Mouse (Mus musculus): Measurements from ENCODE around the gene Hcls1.

Gene Hcls1

DNA sequence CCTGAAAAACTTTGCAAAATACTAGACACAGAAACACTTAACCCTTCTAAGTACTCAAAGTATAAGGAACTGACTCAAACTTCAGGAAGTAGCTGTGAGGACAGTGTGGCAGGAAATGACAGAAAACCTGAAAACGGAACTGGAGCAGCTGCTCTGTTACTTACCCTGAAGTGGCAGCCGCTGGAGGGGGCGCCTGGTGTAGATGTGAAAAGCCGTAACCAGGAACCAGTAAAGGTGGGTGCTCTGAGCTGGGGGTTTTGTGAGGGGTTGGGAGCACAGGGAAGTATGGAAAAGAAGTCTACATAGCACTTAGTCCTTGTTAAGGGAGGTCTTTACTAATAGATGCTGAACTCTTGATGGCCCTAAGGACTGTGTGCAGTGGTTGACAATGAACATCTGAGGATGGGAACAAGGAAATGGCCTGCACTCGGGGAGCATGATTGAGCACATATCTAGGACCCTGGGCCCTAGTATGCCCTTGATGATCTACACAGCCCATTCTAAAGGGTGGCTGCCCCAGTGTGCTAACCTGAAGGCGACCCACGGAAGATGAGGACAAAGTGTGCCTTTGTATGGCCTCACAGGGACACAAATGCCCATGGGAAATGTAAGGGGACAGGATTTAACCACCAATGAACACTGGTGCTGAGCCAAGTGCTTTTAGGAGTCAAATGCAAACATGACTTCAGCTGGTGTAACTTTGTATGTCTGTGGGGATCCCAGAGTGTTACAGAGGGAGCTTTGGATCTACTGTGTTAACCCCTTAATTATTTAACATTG lies at the start of gene Hcls1:
Gene Hcls1 (plus strand): TSS at position 143 of the 780 bp plus-strand sequence.
- peak; percentile 64 for DNase-seq (ENCODE audit: low spot score)

DNA sequence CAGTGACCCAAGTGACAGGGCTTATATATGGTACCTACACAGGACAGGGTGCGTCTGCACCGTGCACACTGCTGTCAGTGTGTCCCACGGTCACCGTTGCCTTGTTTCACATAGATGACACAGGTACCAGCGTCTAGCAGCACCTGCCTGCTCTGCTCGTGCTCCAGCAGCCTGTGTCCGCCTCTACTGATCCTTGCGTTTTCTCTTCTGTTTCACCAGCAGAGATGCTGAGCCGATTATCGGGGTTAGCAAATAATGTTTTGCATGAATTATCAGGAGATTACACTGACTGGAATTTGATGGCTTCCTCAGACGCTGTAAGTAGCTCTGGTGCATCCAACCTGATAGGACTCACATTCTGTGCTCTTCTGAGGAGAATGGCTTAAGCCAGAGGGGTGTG lies 48.9 kb upstream of the Hcls1 start:
- no peak for DNase-seq (ENCODE audit: low spot score)

DNA sequence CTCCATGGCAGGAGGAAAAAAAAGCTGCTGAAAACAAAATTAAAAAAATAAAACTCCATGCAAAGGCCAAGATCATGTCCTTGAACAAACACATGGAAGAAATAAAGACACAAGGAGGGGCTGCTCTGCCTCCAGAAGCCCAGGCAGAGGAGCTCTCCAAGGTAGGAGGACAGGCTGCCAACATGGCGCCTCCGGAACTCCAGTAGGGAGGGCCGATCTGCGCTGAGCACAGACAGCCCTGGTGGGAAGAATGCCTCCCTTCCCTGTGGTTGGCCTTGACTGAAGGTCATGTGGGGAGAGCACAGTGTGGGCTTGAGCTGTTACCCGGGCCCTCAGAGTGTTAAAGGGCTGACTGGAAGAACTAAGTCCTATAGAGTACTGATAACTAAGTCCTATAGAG lies 47.2 kb upstream of the Hcls1 start:
- DNase-seq (ENCODE audit: low spot score): no peak

DNA sequence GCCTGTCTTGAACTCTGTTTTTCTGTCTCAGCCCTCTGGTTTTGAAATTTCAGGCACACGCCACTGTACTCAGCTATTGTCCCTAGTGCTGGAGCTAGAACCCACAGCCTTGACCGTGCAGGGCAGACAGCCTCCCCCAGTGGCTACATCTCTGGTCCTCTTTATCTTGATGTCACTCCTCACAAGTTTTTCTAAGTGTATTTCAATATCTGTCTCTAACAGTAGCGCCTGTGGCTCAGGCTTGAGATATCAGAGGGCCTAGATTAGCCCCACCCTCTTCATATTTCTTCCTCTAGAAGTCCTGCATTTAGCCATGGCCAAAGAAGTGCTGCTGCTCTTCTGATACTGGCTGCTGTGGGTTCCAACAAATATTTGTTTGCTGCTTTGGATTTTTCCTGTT lies 44.2 kb upstream of the Hcls1 start:
- DNase-seq (ENCODE audit: low spot score): no peak

DNA sequence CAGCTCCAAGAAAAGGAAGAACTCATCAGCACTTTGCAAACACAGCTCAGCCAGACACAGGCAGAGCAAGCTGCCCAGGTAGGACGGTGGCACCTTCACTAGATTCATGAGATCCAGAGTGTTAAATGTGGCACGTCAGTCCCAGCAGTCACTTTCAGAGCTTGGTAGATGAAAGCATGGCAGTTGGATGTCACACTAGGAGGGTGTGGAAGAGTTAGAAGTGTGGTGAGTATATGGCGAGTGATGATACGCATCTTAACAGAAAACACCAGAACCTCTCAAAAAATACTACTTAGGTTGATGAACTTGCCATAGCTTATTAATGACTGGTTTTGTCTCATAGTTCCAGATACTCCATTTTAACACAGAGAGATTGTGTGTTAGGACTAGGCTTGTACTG lies 43.4 kb upstream of the Hcls1 start:
- no peak for DNase-seq (ENCODE audit: low spot score)

DNA sequence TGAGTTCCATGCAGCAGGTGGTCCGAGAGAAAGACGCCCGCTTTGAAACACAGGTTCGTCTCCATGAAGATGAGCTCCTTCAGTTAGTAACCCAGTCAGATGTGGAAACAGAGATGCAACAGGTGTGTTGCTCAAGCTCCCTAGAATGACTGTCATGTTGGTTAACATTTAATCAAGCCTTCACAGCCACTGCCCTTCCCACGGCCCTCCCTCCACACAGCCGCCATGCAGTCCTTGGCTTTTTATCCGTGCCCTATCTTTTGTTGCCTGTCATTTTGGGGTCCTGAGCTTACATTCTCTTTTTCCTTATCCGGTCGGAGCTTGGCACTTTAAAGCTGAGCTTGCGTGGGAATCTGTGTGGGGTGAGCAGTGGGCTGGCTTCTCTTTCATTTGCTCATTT lies 41.5 kb upstream of the Hcls1 start:
- DNase-seq (ENCODE audit: low spot score): no peak

DNA sequence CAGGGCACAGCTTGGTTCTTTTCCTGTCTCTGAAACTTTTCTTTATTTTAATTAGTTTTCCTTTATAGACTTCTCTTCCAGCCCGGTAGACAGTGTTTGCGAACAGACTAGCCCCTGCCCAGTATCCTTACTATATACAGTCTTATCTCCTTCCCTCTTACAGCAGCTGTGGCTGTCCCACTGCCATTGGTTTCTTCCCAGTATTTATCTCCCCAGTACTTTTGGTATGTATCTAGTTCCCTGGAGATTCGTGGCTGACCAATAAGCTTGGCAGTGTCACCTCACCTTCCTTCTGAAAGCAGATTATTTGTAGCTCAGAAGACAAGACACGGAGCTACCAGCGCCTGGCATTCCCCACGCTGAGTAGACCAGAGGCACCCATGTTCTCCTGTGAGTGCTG lies 38.1 kb upstream of the Hcls1 start:
- DNase-seq (ENCODE audit: low spot score): no peak

DNA sequence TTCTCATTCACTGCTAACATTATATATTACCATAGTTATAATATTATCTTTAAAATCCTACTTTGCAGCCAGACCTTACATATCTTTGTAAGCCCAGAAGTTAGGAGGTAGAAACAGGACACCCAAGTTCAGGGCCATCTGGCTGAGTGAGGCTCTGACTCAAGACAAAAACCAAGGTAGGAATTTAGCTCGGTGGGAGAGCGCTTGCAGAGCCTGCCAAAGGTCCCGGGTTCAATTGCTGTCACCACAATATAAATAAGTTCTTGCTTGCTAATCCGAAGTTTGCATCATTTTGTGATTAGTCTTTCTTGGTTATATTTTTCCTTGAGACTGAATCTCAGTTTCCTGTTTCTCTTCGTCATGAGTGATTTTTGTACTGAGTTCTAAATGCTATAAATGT lies 31.6 kb upstream of the Hcls1 start:
- no peak for DNase-seq (ENCODE audit: low spot score)

DNA sequence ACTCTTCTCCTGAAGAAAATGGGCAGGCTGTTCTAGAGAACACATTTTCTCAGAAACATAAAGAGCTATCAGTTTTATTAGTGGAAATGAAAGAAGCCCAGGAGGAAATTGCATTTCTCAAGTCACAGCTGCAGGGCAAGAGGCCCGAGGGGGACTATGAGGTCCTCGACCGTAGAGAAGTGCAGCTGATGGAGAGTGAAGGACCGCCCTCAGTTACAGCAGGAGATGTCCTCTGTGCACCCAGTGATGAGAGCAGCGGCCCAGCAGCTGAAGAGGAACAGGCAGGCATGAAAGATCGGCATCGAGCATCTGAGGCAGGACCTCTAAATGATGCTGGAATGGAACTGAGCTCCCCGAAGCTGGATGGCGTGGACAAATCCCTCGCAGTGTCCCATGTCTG lies 22.9 kb upstream of the Hcls1 start:
- no peak for DNase-seq (ENCODE audit: low spot score)

DNA sequence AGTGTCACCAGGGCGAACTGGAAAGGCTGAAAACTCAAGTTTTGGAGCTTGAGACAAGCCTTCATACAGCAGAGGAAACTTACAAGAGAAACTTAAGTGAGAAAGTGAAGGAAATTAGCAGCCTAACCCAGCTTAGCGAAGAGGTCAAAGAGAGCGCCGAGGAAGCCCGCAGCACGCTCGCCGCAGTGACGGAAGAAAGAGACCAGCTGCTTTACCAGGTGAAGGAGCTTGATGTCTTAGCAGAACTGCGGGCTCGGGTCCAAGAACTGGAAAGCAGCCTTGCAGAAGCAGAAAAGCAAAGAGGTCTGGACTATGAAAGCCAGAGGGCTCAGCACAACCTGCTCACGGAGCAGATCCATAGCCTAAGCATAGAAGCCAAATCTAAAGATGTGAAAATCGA lies 22.5 kb upstream of the Hcls1 start:
- no peak for DNase-seq (ENCODE audit: low spot score)

DNA sequence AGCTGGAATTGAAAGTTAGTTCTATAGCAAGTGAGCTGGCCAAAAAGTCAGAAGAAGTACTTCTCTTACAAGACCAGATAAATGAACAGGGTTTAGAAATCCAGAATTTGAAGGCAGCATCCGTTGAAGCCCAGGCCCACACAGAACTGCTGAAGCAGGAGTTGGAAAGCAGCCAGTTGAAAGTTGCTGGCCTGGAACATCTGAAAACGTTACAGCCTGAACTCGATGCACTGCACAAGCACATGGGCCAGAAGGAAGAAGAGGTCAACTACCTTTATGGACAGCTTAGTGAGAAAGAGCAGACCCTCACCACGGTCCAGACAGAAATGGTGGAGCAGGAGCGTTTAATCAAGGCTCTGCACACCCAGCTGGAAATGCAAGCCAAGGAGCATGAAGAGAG lies 20.6 kb upstream of the Hcls1 start:
- DNase-seq (ENCODE audit: low spot score): no peak

DNA sequence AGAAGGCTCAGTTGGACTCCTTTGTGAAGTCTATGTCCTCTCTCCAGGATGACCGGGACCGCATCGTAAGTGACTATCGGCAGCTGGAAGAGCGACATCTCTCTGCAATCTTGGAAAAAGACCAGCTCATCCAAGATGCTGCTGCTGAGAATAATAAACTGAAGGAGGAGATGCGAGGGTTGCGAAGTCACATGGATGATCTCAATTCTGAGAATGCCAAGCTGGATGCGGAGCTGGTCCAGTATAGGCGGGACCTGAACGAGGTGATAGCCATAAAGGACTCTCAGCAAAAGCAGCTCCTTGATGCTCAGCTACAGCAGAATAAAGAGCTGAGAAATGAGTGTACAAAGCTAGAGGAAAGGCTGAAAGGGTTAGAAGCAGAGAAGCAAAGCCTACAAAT lies 16.3 kb upstream of the Hcls1 start:
- no peak for DNase-seq (ENCODE audit: low spot score)

DNA sequence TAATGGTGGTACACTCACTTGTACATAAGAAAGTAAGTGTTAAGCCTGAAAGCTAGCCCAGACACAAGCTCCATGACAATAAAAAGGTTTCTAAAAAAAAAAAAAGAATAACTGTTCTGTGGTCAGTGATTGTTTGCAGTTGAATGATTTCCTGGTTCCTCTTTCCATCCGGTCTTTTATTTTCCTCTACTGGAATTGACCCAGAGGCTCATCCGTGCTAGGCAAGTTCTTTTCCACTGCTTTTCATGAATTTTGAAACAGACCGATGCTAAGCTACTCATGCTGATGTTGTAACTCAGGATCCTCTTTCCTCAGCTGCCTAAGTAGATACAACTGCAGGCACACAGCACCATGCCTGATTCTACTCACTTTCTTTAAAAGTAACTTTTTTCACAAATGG lies 14.4 kb upstream of the Hcls1 start:
- no peak for DNase-seq (ENCODE audit: low spot score)

DNA sequence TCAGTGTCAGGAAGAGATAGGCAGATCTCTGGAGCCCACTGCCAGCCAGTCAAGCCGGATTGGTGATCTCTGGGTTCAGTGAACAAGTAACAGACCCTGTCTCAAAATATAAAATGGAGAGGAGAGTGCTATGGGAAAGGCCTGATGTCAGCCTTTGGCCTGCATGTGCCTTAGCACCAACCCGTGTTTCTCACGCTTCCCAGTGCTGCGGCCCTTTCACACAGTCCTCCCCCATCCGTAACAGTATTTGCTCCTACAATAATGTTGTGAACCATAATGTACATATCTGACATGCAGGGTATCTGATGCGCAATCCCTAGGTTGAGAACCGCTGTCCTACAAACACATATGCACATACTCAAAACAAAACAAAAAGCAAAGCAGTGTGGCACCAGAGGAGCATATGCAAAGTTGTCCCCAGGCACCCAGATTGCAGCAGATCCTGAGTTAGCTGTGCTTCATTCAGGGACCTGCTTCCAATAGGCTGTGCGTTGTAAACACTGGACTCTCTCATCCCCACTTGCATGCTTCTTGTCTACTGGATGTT lies 13.6 kb upstream of the Hcls1 start:
- DNase-seq (ENCODE audit: low spot score): no peak

DNA sequence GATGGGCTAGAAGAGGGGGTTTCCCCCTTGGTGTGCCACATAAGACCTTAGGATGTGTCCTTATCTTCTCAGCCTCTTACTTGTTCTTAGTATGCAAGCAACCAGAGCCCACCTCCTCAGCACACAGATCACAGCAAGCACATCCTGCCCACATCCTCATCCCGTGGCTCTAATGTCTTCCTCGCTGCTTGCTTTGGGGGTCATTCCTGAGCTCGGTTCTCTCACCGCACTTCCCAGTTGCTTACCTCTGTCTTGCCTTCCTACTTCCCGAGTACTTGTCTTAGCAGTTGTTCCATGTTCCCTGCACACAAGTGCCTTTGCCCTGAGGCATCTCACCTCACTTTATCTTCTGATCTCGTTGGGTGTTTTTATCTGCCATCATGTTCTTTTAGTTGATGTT lies 12.8 kb upstream of the Hcls1 start:
- no peak for DNase-seq (ENCODE audit: low spot score)

DNA sequence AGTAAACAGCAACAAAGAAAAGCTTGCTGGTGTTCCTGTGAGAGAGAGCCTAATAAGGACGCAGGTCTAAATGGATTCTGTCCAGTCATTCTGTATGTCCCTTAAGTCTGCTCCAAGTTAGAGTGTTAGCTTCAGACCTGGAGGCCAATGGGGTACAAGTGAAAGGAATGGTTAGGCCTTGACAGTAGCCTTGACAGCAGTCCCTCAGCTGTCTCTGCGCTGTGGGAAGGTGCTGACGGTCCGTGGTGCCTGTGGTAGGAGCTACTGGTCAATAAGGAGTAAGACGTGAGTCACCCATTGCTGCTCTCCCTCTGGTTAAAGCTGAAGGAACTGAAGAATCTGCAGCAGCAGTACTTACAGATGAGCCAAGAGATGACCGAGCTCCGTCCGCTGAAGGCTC lies 10.5 kb upstream of the Hcls1 start:
- DNase-seq (ENCODE audit: low spot score): no peak

DNA sequence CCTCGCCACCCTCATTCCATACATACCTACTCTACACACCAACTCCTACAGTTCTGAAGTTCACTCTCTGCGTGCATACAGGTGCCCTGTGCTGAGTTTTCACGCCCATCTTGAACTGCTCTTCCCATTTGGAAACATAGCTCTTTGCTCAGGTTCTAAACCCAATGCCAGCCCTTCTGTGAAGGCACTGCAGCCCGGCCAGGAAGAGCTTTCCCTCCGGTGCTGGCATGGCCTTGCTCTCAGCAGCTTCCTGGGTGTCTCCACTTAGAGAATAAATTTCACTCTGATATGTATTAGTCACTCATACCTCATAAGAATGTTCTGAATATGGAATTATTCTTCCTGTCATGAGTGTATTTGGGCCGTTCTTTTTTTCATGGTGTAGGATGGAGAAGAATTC lies 9.4 kb upstream of the Hcls1 start:
- no peak for DNase-seq (ENCODE audit: low spot score)

DNA sequence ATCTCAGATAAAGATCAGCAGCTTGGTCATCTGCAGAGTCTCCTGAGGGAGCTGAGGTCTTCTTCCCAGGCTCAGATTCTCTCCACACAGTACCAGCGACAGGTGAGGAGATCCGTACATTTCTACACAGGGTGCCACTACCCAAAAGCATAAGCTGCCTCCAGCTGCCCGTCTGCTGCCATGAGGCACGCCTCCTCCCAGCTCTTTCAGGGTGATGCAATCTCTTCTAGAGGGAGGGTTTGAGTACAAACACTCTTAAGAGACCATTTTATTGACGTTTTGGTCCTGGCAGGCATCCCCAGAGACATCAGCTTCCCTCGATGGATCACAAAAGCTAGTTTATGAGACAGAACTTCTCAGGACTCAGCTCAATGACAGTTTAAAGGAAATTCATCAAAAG lies 9.0 kb upstream of the Hcls1 start:
- DNase-seq (ENCODE audit: low spot score): peak; percentile 58

DNA sequence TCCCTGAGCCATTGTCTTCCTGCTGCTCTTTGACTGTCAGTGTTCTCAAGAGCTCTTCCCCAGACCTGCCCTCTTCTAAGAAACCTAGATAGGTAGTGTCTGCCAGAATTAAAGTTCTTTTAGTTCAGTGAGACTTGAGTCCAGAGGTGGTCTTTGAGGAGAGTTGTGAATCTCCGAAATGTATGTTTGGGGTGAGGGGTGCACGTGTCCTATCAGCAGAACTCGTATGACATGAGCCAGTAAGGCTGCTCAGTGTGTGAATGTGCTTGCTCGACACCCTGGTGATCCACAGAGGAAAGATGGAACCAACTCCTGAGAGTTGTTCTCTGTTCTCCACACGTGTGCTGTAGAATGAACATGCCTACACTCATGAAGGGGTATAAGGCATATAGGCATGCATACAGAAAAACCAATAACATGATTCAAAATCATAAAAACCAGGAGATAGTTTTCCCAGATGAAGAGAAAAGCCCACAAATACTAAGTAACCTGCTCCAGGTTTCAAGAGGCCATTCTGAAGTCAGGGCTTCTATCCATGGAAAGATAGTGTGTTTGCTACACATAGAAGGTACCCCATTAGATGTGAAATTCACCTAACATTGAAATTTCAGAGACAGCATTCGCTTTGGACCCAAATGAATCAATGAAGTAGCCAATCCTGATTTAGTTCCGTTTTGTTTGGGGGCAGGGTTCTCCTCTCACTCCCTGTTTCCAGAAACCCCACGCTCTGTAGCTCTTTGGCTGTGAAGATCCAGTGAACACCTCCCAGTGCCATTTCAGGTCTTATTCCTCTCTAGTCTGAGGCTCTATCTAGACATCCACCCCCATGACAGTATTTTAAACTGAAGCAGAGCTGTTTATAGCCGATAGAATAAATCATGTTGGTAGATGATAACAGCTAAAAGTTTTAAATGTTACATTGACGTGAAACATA lies 8.0 kb upstream of the Hcls1 start:
- DNase-seq (ENCODE audit: low spot score): no peak

DNA sequence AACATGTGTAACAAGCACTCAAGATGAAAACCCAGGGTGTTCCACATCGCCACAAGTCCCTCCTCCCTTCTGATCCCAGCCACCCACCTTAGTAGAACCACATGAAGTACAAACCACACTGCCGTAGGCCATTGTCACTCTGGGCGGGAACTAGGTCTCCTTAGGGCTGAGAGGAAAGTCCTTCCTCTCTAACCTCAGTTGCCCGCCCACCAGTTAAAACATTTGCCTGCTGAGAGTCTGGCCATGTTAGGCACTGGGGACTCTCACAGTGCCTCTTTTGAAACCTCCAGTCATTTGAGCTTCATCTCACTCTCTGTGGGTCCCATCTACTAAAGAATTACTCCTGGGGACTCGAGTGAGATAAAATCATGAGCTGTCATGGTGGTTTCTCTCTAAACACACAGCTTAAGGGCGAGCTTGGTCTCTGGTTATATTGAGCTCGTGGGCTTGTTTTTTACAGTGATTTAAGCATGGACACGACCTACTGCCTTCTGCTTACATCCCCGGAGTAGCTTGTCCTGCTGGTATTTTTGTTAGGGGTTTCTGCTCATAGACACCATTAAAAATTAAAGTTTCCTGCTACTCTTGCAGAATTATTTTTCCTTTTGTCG lies 7.2 kb upstream of the Hcls1 start:
- no peak for DNase-seq (ENCODE audit: low spot score)

DNA sequence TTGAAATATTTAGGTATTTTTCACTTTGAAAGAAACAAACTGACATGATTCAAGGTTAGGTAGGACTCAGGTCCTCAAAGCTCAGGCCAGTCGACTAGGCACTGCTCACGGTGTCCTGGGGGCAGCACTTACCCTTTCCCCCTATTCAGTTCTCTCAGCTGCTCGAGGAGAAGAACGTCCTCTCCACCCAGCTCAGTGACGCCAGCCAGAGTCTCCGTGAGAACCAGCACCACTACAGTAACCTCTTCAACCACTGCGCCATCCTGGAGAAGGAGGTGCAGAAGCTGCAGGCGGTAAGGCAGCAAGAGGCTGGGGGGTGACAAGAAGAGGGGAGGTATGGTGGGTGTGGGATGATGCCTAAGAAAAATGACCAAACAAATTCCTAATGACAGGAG lies 6.7 kb upstream of the Hcls1 start:
- no peak for DNase-seq (ENCODE audit: low spot score)

DNA sequence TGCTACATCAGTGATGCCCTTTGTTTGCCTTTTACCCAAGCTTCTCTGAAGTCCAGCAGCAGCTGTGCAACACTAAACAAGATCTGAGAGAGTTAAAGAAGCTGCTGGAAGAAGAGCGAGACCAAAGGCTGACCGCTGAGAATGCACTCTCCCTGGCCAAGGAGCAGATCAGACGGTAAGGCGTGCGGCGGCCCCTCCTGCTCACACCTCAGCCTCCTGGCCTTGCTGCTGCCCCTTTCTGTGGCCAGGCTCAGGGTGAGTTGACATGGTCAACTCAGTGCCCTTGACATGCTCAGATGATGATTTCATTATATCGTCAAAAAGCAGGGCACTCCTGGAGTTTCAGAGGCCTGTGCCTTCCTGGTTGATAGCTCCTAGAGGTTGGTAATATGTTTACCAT lies 5.6 kb upstream of the Hcls1 start:
- no peak for DNase-seq (ENCODE audit: low spot score)
